Mouse (Mus musculus) liver, adult 2 months (tissue): Measurements from ENCODE around the gene Rtp4. TPM values are rescaled to one million over a fixed set of nuclear protein-coding genes. Genes with fewer than 3 reads are reported as not detected.

ENCODE experiments used
- DNase-seq: peaks from one replicate; pipeline ENCODE4 v3.0.0-alpha.2; 2011; ENCODE audit warnings: low read depth, low spot score; ENCODE audit errors: extremely low read depth
- H3K27ac ChIP-seq: fragments of 200-500 bp; replicated peaks from 2 replicates; pipeline ENCODE4 v1.5.1; 2012; ENCODE audit warnings: low read depth, mild to moderate bottlenecking, control low read depth, inconsistent platforms, low read length; ENCODE audit not compliant: insufficient read depth
- H3K27me3 ChIP-seq: fragments of 200-500 bp; 2 replicates; pipeline ENCODE4 v1.6.1; 2012; ENCODE audit warnings: mild to moderate bottlenecking, moderate library complexity, low read length, inconsistent platforms; ENCODE audit not compliant: control insufficient read depth, insufficient read depth
- H3K36me3 ChIP-seq: fragments of 200-500 bp; 2 replicates; pipeline ENCODE4 v1.6.1; 2012; ENCODE audit warnings: low read length, inconsistent platforms; ENCODE audit not compliant: control insufficient read depth, insufficient read depth
- H3K4me1 ChIP-seq: fragments of 200-500 bp; 2 replicates; pipeline ENCODE4 v1.6.1; 2011; ENCODE audit warnings: low read length; ENCODE audit not compliant: control insufficient read depth, insufficient read depth
- H3K4me3 ChIP-seq: fragments of 200-500 bp; 2 replicates; pipeline ENCODE4 v1.5.1; 2011; ENCODE audit warnings: low read depth, mild to moderate bottlenecking, control low read depth, low read length, moderate library complexity; ENCODE audit not compliant: insufficient read depth
- H3K79me2 ChIP-seq: fragments of 200-500 bp; 2 replicates; pipeline ENCODE4 v1.6.1; 2012; ENCODE audit warnings: inconsistent platforms, mild to moderate bottlenecking, low read length, moderate library complexity; ENCODE audit not compliant: control insufficient read depth, insufficient read depth
- H3K9ac ChIP-seq: fragments of 200-500 bp; 2 replicates; pipeline ENCODE4 v1.6.1; 2012; ENCODE audit warnings: low read depth, mild to moderate bottlenecking, control low read depth, inconsistent platforms, low read length
- CTCF ChIP-seq: fragments of 200-500 bp; IDR thresholded peaks from 2 replicates; pipeline ENCODE4 v1.5.1; 2011; ENCODE audit warnings: low read depth, low read length, control low read depth
- POLR2A ChIP-seq: fragments of 200-500 bp; IDR thresholded peaks from 2 replicates; pipeline ENCODE4 v1.6.1; 2011; ENCODE audit warnings: low read length, control low read depth; ENCODE audit not compliant: insufficient read depth; ENCODE audit errors: extremely low read depth
- WGBS: fragments of 180-500 bp; shearing (Covaris S2); methylation state at CpG from one replicate; pipeline ENCODE4 v1.1.7; 2018; 5-methylcytosine and 5-hydroxymethylcytosine counted together
- polyA plus RNA-seq: library from polyadenylated mRNA; depleted of rRNA; stranded (reverse); fragments of >200 nt; gene quantifications from 2 replicates; pipeline ENCODE4 v1.2.3, GENCODE M21; 2012
- total RNA-seq: library from RNA; depleted of rRNA; stranded (reverse); fragments of >200 nt; gene quantifications from 2 replicates; pipeline ENCODE4 v1.2.3, GENCODE M21; 2014

Gene Rtp4
- total and polyA plus RNA-seq, 2 experiments: 16.9 to 25.2 TPM

GRCm38 (mm10) chr16:23515766-23516165, 4.3 kb upstream of the Rtp4 start:
- TF ChIP-seq POLR2A (no peak), CTCF (no peak)
- H3K79me2 ChIP-seq: peaks cover 20% of the 10 kb centered on the region; the same call in 1 of the 2 replicates
- no peaks in the 10 kb centered on the region for H3K27me3 ChIP-seq
- H3K27ac ChIP-seq: peak overlapping the region; percentile 96
- no peak overlapping the region for H3K4me3 ChIP-seq
- WGBS: 8% methylated on average over 3 of the region's 3 CpGs
- DNase-seq: peak; percentile 98
- peaks cover 23% of the 10 kb centered on the region for H3K36me3 ChIP-seq
- H3K4me1 ChIP-seq: peaks cover 50% of the 10 kb centered on the region
- no peak overlapping the region for H3K9ac ChIP-seq

- TF ChIP-seq POLR2A (no peak), CTCF (no peak)
- DNase-seq: peak; percentile 51
- WGBS: 29% methylated on average over 2 of the region's 2 CpGs
- Histone ChIP-seq H3K4me3 (no peak overlapping the region), H3K79me2 (peaks cover 24% of the 10 kb centered on the region; the same call in 1 of the 2 replicates), H3K27me3 (no peaks in the 10 kb centered on the region), H3K36me3 (peaks cover 21% of the 10 kb centered on the region), H3K9ac (no peak overlapping the region), H3K27ac (peak overlapping the region; percentile 96), H3K4me1 (peaks cover 52% of the 10 kb centered on the region)
These were observed 3.5 kb upstream of the Rtp4 start for GRCm38 (mm10) chr16:23516606-23517005.

GRCm38 (mm10) chr16:23517230-23517629, 2.9 kb upstream of the Rtp4 start:
- Histone ChIP-seq H3K27ac (peak overlapping the region; percentile 90), H3K9ac (peak overlapping the region; percentile 33), H3K27me3 (no peaks in the 10 kb centered on the region), H3K79me2 (peaks cover 30% of the 10 kb centered on the region; the same call in 1 of the 2 replicates), H3K4me3 (no peak overlapping the region), H3K4me1 (peaks cover 51% of the 10 kb centered on the region), H3K36me3 (peaks cover 20% of the 10 kb centered on the region)
- DNase-seq: peak; percentile 87
- TF ChIP-seq POLR2A (no peak), CTCF (no peak)
- WGBS: 12% methylated on average over 5 of the region's 5 CpGs

- H3K27ac ChIP-seq: peak overlapping the region; percentile 96
- peaks cover 14% of the 10 kb centered on the region for H3K36me3 ChIP-seq
- peak overlapping the region; percentile 13 for H3K4me3 ChIP-seq
- H3K27me3 ChIP-seq: no peaks in the 10 kb centered on the region
- TF ChIP-seq CTCF (no peak), POLR2A (peak; percentile 70; the same call in 1 of the 2 replicates)
- peaks cover 30% of the 10 kb centered on the region; the same call in 1 of the 2 replicates for H3K79me2 ChIP-seq
- H3K4me1 ChIP-seq: peaks cover 48% of the 10 kb centered on the region
- DNase-seq: peak; percentile 99
- WGBS: 18% methylated on average over 20 of the region's 20 CpGs
- H3K9ac ChIP-seq: peak overlapping the region; percentile 53
These were observed 2.1 kb upstream of the Rtp4 start for GRCm38 (mm10) chr16:23517754-23518566.

- peak; percentile 76 for DNase-seq
- no peak for TF ChIP-seq POLR2A
- TF ChIP-seq CTCF: no peak
- peaks cover 45% of the 10 kb centered on the region for H3K4me1 ChIP-seq
- H3K27me3 ChIP-seq: no peaks in the 10 kb centered on the region
- H3K36me3 ChIP-seq: peaks cover 8% of the 10 kb centered on the region
- peak overlapping the region; percentile 61 for H3K9ac ChIP-seq
- H3K79me2 ChIP-seq: peaks cover 27% of the 10 kb centered on the region; the same call in 1 of the 2 replicates
- H3K27ac ChIP-seq: peak overlapping the region; percentile 96
- WGBS: 17% methylated on average over 10 of the region's 10 CpGs
- peak overlapping the region; percentile 84 for H3K4me3 ChIP-seq
These were observed 1.3 kb upstream of the Rtp4 start for GRCm38 (mm10) chr16:23518567-23519369.
